Mouse (Mus musculus) ES-E14 (cell line): ENCODE measurements around the gene Olfr875. TPM values are rescaled to one million over a fixed set of nuclear protein-coding genes. Genes with fewer than 3 reads are reported as not detected.

Experiments used
- DNase-seq: peaks from one replicate; pipeline ENCODE4 v3.0.0-alpha.2; 2013; ENCODE audit warnings: low read depth, low spot score
- H3K27ac ChIP-seq: 2 replicates; pipeline ENCODE4 v1.5.1; 2012; ENCODE audit warnings: low read depth, mild to moderate bottlenecking, low read length, moderate library complexity, mixed read lengths; ENCODE audit not compliant: poor library complexity, insufficient read depth, severe bottlenecking
- H3K36me3 ChIP-seq: 2 replicates; pipeline ENCODE4 v1.6.1; 2012; ENCODE audit warnings: mild to moderate bottlenecking, low read length, moderate library complexity, mixed read lengths; ENCODE audit not compliant: control insufficient read depth, poor library complexity, insufficient read depth, severe bottlenecking
- H3K4me1 ChIP-seq, 2 experiments: fragments of 150-350 bp in 1 of 2; sonication (generic) in 1 of 2; 2 replicates each; pipeline ENCODE4 v1.6.1; 2012; ENCODE audit warnings: low read length in 2 of 2, mild to moderate bottlenecking in 1 of 2, mixed read lengths in 1 of 2; ENCODE audit not compliant: control insufficient read depth in 2 of 2, insufficient read depth in 2 of 2, poor library complexity in 1 of 2
- H3K4me3 ChIP-seq, 2 experiments: fragments of 150-350 bp in 1 of 2; sonication (generic) in 1 of 2; 2 replicates each; pipeline ENCODE4 v1.5.1; 2012; ENCODE audit warnings: low read length in 2 of 2, low read depth in 1 of 2, mild to moderate bottlenecking in 1 of 2, mixed read lengths in 1 of 2; ENCODE audit not compliant: insufficient read depth in 1 of 2, poor library complexity in 1 of 2, severe bottlenecking in 1 of 2
- H3K9ac ChIP-seq: 2 replicates; pipeline ENCODE4 v1.6.1; 2012; ENCODE audit warnings: low read depth, mild to moderate bottlenecking, low read length, mixed read lengths; ENCODE audit not compliant: poor library complexity, insufficient read depth, severe bottlenecking
- H3K9me3 ChIP-seq: fragments of 150-350 bp; sonication (generic); 2 replicates; pipeline ENCODE4 v1.6.1; 2012; ENCODE audit warnings: low read depth, mild to moderate bottlenecking, low read length; ENCODE audit not compliant: control insufficient read depth, insufficient read depth
- CHD2 ChIP-seq: IDR thresholded peaks from 2 replicates; pipeline ENCODE4 v1.6.1; 2014; ENCODE audit warnings: mild to moderate bottlenecking, low read depth, low read length, inconsistent platforms
- HCFC1 ChIP-seq: IDR thresholded peaks from 2 replicates; pipeline ENCODE4 v1.6.1; 2012; ENCODE audit warnings: low read length, inconsistent platforms, borderline replicate concordance; ENCODE audit not compliant: insufficient read depth
- MAFK ChIP-seq: IDR thresholded peaks from 2 replicates; pipeline ENCODE4 v1.6.1; 2014; ENCODE audit warnings: mild to moderate bottlenecking, low read depth, low read length, inconsistent platforms; ENCODE audit not compliant: insufficient read depth
- ZC3H11A ChIP-seq: IDR thresholded peaks from 2 replicates; pipeline ENCODE4 v1.6.1; 2012; ENCODE audit warnings: low read depth, mild to moderate bottlenecking, inconsistent platforms, low read length, borderline replicate concordance
- ZNF384 ChIP-seq: IDR thresholded peaks from 2 replicates; pipeline ENCODE4 v1.6.1; 2012; ENCODE audit warnings: low read depth, low read length, inconsistent platforms
- in situ Hi-C, 2 experiments: fragments of 600-800 bp; cut with MboI; formaldehyde crosslinking; loops; one replicate each; pipeline ENCODE4 v1.15.1; 2025; ENCODE audit warnings: low sequenced_read_pairs in 2 of 2, inconsistent platforms in 1 of 2; ENCODE audit not compliant: unreplicated experiment in 2 of 2
- total RNA-seq: library from RNA; depleted of rRNA; stranded (reverse); fragments of 300-350 nt; gene quantifications from 2 replicates; pipeline ENCODE4 v1.2.3, GENCODE M21; 2012; rRNA removed

Olfr875 gene
- not detected in 2 replicates for total RNA-seq

GRCm38 (mm10) chr9:37771759-37772158 is at the start of gene Olfr875:
Gene Olfr875, plus strand, starts transcription at chr9:37771857.
- TF ChIP-seq CHD2 (no peak), ZC3H11A (no peak), HCFC1 (no peak), MAFK (no peak), ZNF384 (no peak)
- Histone ChIP-seq H3K9me3 (no peaks in the 10 kb centered on the region), H3K27ac (no peak within 1 kb of the TSS), H3K36me3 (no peaks in the 10 kb centered on the region), H3K9ac (no peak within 1 kb of the TSS), H3K4me1 (no peaks in the 10 kb centered on the region), H3K4me3 (no peak within 1 kb of the TSS)
- DNase-seq, result no peak
- in situ Hi-C loops, result no loop called here

DNA sequence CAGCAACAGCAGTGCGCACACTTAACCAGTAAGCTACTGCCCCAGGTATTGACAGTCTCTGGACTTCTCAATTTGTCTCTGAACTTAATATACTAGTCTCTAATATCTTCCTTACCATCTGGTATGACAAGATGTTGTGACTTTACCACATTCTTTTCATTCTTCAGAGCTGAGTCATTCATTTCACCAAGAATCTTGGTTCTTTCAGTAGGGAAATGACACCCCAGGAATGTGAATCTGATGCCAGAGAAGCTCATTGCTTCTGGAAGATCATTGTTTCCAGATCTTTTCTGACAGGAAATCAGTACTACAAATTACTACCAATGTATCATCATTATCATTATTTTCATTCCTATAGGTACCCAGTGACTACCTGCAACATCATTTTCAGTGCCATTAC is 37.3 kb upstream of the Olfr875 start:
- no peaks in the 10 kb centered on the region for H3K36me3 ChIP-seq
- in situ Hi-C loops, result no loop called here
- no peak overlapping the region for H3K9ac ChIP-seq
- no peaks in the 10 kb centered on the region for H3K9me3 ChIP-seq
- no peak overlapping the region for H3K27ac ChIP-seq
- H3K4me1 ChIP-seq, result no peaks in the 10 kb centered on the region
- TF ChIP-seq ZC3H11A (no peak), CHD2 (no peak), ZNF384 (no peak), MAFK (no peak), HCFC1 (no peak)
- DNase-seq, result no peak
- H3K4me3 ChIP-seq, result no peak overlapping the region

- Histone ChIP-seq H3K4me3 (no peak within 1 kb of the TSS), H3K4me1 (no peaks in the 10 kb centered on the region), H3K9ac (no peak within 1 kb of the TSS), H3K27ac (no peak within 1 kb of the TSS), H3K9me3 (no peaks in the 10 kb centered on the region), H3K36me3 (no peaks in the 10 kb centered on the region)
- DNase-seq, result no peak
- TF ChIP-seq ZC3H11A, result no peak
- TF ChIP-seq ZNF384, result no peak
- TF ChIP-seq HCFC1, result no peak
- no peak for TF ChIP-seq CHD2
- TF ChIP-seq MAFK, result no peak
- in situ Hi-C loops, result no loop called here
Observed at GRCm38 (mm10) chr9:37744806-37745205, 26.9 kb upstream of the Olfr875 start, which contains the start of gene Olfr874. Gene Olfr874, plus strand, starts transcription at chr9:37745106.

DNA sequence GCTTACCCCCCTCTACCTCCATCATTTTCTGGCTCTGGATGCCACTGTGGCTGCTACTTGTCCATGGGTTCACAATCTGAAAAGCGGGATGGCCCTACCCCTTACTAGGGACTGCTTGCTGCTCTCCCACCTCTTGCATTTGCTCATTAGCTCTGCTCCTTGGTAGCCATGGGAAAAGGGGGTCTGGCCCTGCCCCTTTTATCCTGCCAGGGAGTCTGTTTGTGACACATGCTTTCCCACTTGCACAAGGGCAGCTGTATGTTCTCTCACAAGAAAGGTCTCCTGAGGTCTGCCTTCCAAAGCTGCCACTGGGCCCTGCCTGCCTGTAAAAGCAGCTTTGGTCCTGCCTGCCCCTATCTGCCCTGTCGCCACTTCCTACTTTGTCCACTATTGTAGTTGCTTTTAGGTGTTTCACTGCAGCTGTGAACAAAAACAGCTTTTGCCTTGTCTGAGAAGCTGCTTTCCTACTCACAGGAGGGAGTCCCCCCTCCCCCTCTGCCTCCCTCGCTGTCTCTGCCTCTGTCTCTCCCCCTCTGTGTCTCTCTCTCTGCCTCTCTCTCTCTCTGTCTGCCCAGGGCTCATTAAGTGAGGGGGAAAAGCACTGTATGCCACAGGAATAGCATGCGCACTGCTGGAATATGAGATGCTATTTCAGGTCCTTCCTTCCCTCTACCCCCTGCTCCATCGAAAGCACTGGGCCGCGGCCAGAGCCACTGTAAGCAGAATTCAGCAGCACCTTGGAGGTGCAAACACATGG is 21.2 kb upstream of the Olfr875 start:
- H3K36me3 ChIP-seq, result no peaks in the 10 kb centered on the region
- H3K9me3 ChIP-seq, result no peaks in the 10 kb centered on the region
- H3K4me1 ChIP-seq, result peaks cover 3 to 9% of the 10 kb centered on the region in 2 experiments; a peak in 2 of 4 replicates
- TF ChIP-seq ZNF384, result no peak
- TF ChIP-seq HCFC1, result no peak
- TF ChIP-seq ZC3H11A, result no peak
- no peak for TF ChIP-seq MAFK
- TF ChIP-seq CHD2, result no peak
- DNase-seq, result peak; percentile 47
- peak overlapping the region; percentile 78; the same call in 1 of the 2 replicates for H3K27ac ChIP-seq
- in situ Hi-C loops, result no loop called here
- H3K9ac ChIP-seq, result no peak overlapping the region
- no peak overlapping the region; a peak in 1 of 4 replicates for H3K4me3 ChIP-seq
